Mouse (Mus musculus) liver, embryonic 14.5 days (tissue): ENCODE results near the gene Agxt2.

ENCODE experiments used
- CTCF ChIP-seq: IDR thresholded peaks from 2 replicates; pipeline ENCODE4 v1.5.1; 2016; ENCODE audit warnings: antibody characterized with exemption, low read depth, control low read depth
- EP300 ChIP-seq: IDR thresholded peaks from 2 replicates; pipeline ENCODE4 v1.6.1; 2016; ENCODE audit warnings: antibody characterized with exemption, low read depth

GRCm38 (mm10) chr15:10439963-10440362 lies 81.6 kb downstream of the Agxt2 start:
- no peak for TF ChIP-seq CTCF
- TF ChIP-seq EP300: no peak
